Mouse (Mus musculus) midbrain, embryonic 14.5 days (tissue): ENCODE results near the gene Barhl1. TPM values are rescaled to one million over a fixed set of nuclear protein-coding genes. Genes with fewer than 3 reads are reported as not detected.

ENCODE experiments used
- ATAC-seq: fragments of 200-750 bp; cut with Nextera tagmentation; 2 replicates; pipeline ENCODE4 v1.8.0; 2017; ENCODE audit warnings: moderate number of reproducible peaks, moderate library complexity; ENCODE audit not compliant: low FRiP score, low TSS enrichment
- DNase-seq: peaks from one replicate; pipeline ENCODE4 v3.0.0-alpha.2; 2015
- H3K27ac ChIP-seq: fragments of 300-500 bp; sonication (generic); replicated peaks from 2 replicates; pipeline ENCODE4 v1.5.1; 2014; ENCODE audit warnings: mild to moderate bottlenecking, low read depth, low read length, moderate library complexity
- H3K27me3 ChIP-seq: fragments of 300-500 bp; sonication (generic); 2 replicates; pipeline ENCODE4 v1.6.1; 2014; ENCODE audit warnings: low read length, control low read depth, mixed read lengths; ENCODE audit not compliant: control insufficient read depth, insufficient read depth
- H3K36me3 ChIP-seq: fragments of 300-500 bp; sonication (generic); 2 replicates; pipeline ENCODE4 v1.6.1; 2014; ENCODE audit warnings: low read length, control low read depth; ENCODE audit not compliant: control insufficient read depth, insufficient read depth
- H3K4me1 ChIP-seq: fragments of 300-500 bp; sonication (generic); 2 replicates; pipeline ENCODE4 v1.6.1; 2014; ENCODE audit warnings: mild to moderate bottlenecking, antibody characterized with exemption, low read length, control low read depth; ENCODE audit not compliant: control insufficient read depth, insufficient read depth
- H3K4me2 ChIP-seq: fragments of 300-500 bp; sonication (generic); 2 replicates; pipeline ENCODE4 v1.6.1; 2014; ENCODE audit warnings: mild to moderate bottlenecking, low read length, moderate library complexity
- H3K4me3 ChIP-seq: fragments of 300-500 bp; sonication (generic); replicated peaks from 2 replicates; pipeline ENCODE4 v1.5.1; 2014; ENCODE audit warnings: low read depth, low read length
- H3K9ac ChIP-seq: fragments of 300-500 bp; sonication (generic); replicated peaks from 2 replicates; pipeline ENCODE4 v1.6.1; 2014; ENCODE audit warnings: mild to moderate bottlenecking, low read length, moderate library complexity
- H3K9me3 ChIP-seq: fragments of 300-500 bp; sonication (generic); 2 replicates; pipeline ENCODE4 v1.6.1; 2016; ENCODE audit warnings: low read length, control low read depth, mixed read lengths; ENCODE audit not compliant: control insufficient read depth
- WGBS: fragments of 180-500 bp; shearing (Covaris S2); extraction: QIAGEN DNeasy Blood & Tissue Kit; methylation state at CpG from one replicate; pipeline ENCODE4 v1.1.7; 2014; 5-methylcytosine and 5-hydroxymethylcytosine counted together
- polyA plus RNA-seq: library from polyadenylated mRNA; unstranded; fragments of >200 nt; fragmentation: Nextera tagmentation; extraction: Ambion mirVana; gene quantifications from 2 replicates; pipeline ENCODE4 v1.2.1, GENCODE M21; 2014

Gene Barhl1
- 58.4 and 61.6 TPM in 2 replicates for polyA plus RNA-seq

DNA sequence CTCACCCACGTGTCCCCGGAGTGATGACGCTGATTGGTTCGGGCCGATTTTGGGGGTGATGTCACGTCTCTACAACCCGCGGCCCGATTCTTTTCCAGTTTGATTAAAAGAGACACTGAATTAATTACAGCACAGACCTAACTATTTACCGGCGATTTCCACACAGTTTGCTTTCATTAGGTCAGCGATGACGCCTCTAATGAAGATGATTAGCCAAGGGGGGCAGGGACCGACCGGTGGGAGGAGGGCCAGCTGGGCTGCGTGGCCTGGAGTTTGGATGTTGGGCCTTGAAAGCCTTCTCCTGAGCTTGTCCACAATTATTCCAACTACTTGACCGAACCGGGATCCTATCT, at the start of gene Barhl1:
Gene Barhl1 (minus strand): TSS at position 156 of the 353 bp plus-strand sequence.
- Histone ChIP-seq H3K4me3 (peak within 1 kb of the TSS; percentile 43), H3K4me2 (peak within 1 kb of the TSS; percentile 54), H3K36me3 (no peaks in the 10 kb centered on the region), H3K4me1 (0 out of 2 replicates have a peak, but pooled peaks cover 4% of the 10 kb centered on the region), H3K27me3 (peaks cover 66% of the 10 kb centered on the region), H3K27ac (peak within 1 kb of the TSS; percentile 87), H3K9ac (peak within 1 kb of the TSS; percentile 59), H3K9me3 (no peaks in the 10 kb centered on the region)
- no peak for ATAC-seq
- 2% methylated on average over 18 of the region's 18 CpGs for WGBS
- DNase-seq, result peak; percentile 76

GRCm38 (mm10) chr2:28963565-28963964, 47.1 kb upstream of the Barhl1 start:
- peaks cover 9% of the 10 kb centered on the region; the same call in 1 of the 2 replicates for H3K4me1 ChIP-seq
- ATAC-seq, result no peak
- no peak overlapping the region for H3K27ac ChIP-seq
- no peaks in the 10 kb centered on the region for H3K36me3 ChIP-seq
- no peaks in the 10 kb centered on the region for H3K27me3 ChIP-seq
- no peak for DNase-seq
- no peak overlapping the region for H3K4me2 ChIP-seq
- no peak overlapping the region for H3K4me3 ChIP-seq
- no peak overlapping the region for H3K9ac ChIP-seq
- 87% methylated on average over 6 of the region's 6 CpGs for WGBS
- no peaks in the 10 kb centered on the region for H3K9me3 ChIP-seq

GRCm38 (mm10) chr2:28961636-28962035, 45.2 kb upstream of the Barhl1 start:
- 68% methylated on average over 5 of the region's 5 CpGs for WGBS
- H3K4me3 ChIP-seq, result no peak overlapping the region
- no peak overlapping the region for H3K9ac ChIP-seq
- no peaks in the 10 kb centered on the region for H3K27me3 ChIP-seq
- no peaks in the 10 kb centered on the region for H3K9me3 ChIP-seq
- no peak overlapping the region for H3K4me2 ChIP-seq
- H3K27ac ChIP-seq, result no peak overlapping the region
- ATAC-seq (no peak), DNase-seq (no peak)
- H3K4me1 ChIP-seq, result peaks cover 9% of the 10 kb centered on the region; the same call in 1 of the 2 replicates
- no peaks in the 10 kb centered on the region for H3K36me3 ChIP-seq

- H3K4me3 ChIP-seq, result no peak overlapping the region
- no peak overlapping the region for H3K4me2 ChIP-seq
- peaks cover 6% of the 10 kb centered on the region; the same call in 1 of the 2 replicates for H3K4me1 ChIP-seq
- WGBS, result 90% methylated on average over 15 of the region's 15 CpGs
- H3K36me3 ChIP-seq, result no peaks in the 10 kb centered on the region
- H3K9ac ChIP-seq, result no peak overlapping the region
- no peak for ATAC-seq
- no peak overlapping the region for H3K27ac ChIP-seq
- H3K9me3 ChIP-seq, result no peaks in the 10 kb centered on the region
- H3K27me3 ChIP-seq, result no peaks in the 10 kb centered on the region
- DNase-seq, result no peak
Observed at GRCm38 (mm10) chr2:28961024-28961585, 44.6 kb upstream of the Barhl1 start.

DNA sequence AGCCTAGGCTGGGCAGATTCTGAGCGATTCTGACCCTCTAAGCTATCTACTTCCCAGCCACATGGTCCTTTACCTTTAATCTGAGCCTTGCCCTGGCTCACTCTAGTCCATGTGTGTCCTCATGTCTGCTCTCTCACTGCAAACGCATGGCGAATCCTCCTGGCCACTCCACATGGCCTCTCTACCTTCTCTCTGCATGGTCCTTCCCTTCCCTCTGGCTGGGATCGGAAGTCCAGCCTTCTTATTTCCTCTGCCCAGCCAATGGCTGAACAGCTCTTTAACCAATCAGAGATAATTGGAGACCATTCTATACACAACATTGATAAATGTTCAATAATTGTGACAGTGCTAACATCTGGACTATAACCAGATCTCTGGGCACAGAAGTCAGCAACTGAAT, 40.4 kb upstream of the Barhl1 start:
- H3K4me2 ChIP-seq, result no peak overlapping the region
- DNase-seq, result no peak
- H3K4me1 ChIP-seq, result no peaks in the 10 kb centered on the region
- no peak overlapping the region for H3K27ac ChIP-seq
- 81% methylated on average over 4 of the region's 4 CpGs for WGBS
- H3K36me3 ChIP-seq, result no peaks in the 10 kb centered on the region
- H3K27me3 ChIP-seq, result no peaks in the 10 kb centered on the region
- no peak for ATAC-seq
- no peak overlapping the region for H3K9ac ChIP-seq
- H3K4me3 ChIP-seq, result no peak overlapping the region
- no peaks in the 10 kb centered on the region for H3K9me3 ChIP-seq

GRCm38 (mm10) chr2:28954595-28954994, 38.1 kb upstream of the Barhl1 start:
- Histone ChIP-seq H3K4me2 (no peak overlapping the region), H3K9me3 (no peaks in the 10 kb centered on the region), H3K27ac (no peak overlapping the region), H3K36me3 (no peaks in the 10 kb centered on the region), H3K27me3 (no peaks in the 10 kb centered on the region), H3K9ac (no peak overlapping the region), H3K4me3 (no peak overlapping the region), H3K4me1 (no peaks in the 10 kb centered on the region)
- 81% methylated on average over 9 of the region's 9 CpGs for WGBS
- ATAC-seq (no peak), DNase-seq (no peak)

DNA sequence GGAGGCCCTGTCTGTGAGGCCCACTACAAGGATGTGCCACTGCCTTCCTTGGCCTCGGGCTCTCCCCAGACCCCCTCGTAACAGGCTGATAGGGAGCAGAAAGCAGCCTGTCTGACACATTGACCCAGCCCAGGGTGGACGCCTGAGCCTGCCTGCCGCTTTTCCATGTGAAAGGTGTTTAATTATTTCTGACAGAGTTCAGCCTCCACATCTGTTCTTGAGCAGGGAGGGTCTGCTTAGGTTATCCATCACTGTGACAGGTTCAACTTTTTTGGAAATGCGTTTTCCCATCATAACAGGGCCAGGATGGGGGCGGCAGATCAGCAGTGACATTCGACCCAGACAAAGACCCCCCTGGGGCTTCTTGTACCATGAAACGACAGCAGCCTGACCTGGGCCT, 36.5 kb upstream of the Barhl1 start:
- DNase-seq, result no peak
- no peak overlapping the region for H3K4me3 ChIP-seq
- no peak for ATAC-seq
- H3K4me1 ChIP-seq, result no peaks in the 10 kb centered on the region
- no peak overlapping the region for H3K27ac ChIP-seq
- no peak overlapping the region for H3K9ac ChIP-seq
- no peak overlapping the region for H3K4me2 ChIP-seq
- no peaks in the 10 kb centered on the region for H3K9me3 ChIP-seq
- 41% methylated on average over 8 of the region's 8 CpGs for WGBS
- H3K36me3 ChIP-seq, result no peaks in the 10 kb centered on the region
- H3K27me3 ChIP-seq, result no peaks in the 10 kb centered on the region

- no peak for ATAC-seq
- no peak overlapping the region for H3K27ac ChIP-seq
- no peaks in the 10 kb centered on the region for H3K27me3 ChIP-seq
- DNase-seq, result no peak
- peaks cover 28% of the 10 kb centered on the region for H3K4me1 ChIP-seq
- no peak overlapping the region for H3K4me2 ChIP-seq
- no peak overlapping the region for H3K4me3 ChIP-seq
- H3K9ac ChIP-seq, result no peak overlapping the region
- no peaks in the 10 kb centered on the region for H3K36me3 ChIP-seq
- no peaks in the 10 kb centered on the region for H3K9me3 ChIP-seq
- WGBS, result 79% methylated on average over 3 of the region's 3 CpGs
Observed at GRCm38 (mm10) chr2:28946312-28946711, 29.8 kb upstream of the Barhl1 start.

DNA sequence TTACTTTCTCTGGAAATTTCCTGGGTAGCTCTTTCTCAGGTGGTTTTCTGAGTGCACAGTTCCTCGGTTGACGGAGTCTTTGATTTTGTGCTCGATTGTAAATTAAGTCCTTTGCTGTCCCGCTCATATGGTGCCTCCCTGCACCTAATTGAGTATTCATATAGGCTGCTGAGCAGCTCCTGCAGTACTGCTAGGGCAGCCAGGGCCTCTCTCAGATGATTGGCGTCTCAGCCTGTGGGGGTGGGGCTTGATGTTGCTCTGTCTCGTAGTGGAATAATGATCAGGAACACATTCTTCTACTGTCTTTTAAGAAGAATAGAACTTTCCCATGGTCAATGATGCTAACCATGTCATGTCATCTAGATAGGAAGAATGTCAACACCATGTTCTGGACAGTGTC, 28.9 kb upstream of the Barhl1 start:
- H3K9me3 ChIP-seq, result no peaks in the 10 kb centered on the region
- H3K4me1 ChIP-seq, result peaks cover 28% of the 10 kb centered on the region
- no peak overlapping the region for H3K4me3 ChIP-seq
- H3K9ac ChIP-seq, result no peak overlapping the region
- no peaks in the 10 kb centered on the region for H3K36me3 ChIP-seq
- ATAC-seq (no peak), DNase-seq (peak; percentile 68)
- 23% methylated on average over 6 of the region's 6 CpGs for WGBS
- H3K4me2 ChIP-seq, result peak overlapping the region; percentile 6; the same call in 1 of the 2 replicates
- no peaks in the 10 kb centered on the region for H3K27me3 ChIP-seq
- H3K27ac ChIP-seq, result peak overlapping the region; percentile 71; the same call in 1 of the 2 replicates
